Mouse (Mus musculus) embryo, embryonic 11 days (tissue): ENCODE results near the gene Il12a.
"Not testable (repeated sequence)": the region's sequence is repeated elsewhere in the genome, so short reads cannot be mapped to it uniquely, and the experiment has no call there.

Experiments used
- DNase-seq: peaks from one replicate; pipeline ENCODE4 v3.0.0-alpha.2; 2015

The Il12a gene

DNA sequence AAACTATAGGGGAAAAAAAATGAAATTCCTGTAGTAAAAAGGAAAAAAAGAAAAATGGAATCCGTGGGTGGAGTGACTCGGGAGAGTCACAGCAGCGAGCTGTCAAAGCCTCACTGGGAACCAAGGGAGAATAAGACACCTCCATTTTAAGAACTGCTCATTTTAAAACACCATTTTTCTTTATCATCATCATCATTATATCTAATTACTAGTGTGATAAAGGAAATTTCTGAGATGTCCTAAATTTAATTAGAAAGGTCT lies 53.0 kb downstream of the Il12a start:
- no peak for DNase-seq

- DNase-seq: peak; percentile 53
Observed at GRCm38 (mm10) chr3:68744162-68744561, 53.7 kb downstream of the Il12a start.

- DNase-seq: no peak
Observed at GRCm38 (mm10) chr3:68745033-68745432, 54.6 kb downstream of the Il12a start.

DNA sequence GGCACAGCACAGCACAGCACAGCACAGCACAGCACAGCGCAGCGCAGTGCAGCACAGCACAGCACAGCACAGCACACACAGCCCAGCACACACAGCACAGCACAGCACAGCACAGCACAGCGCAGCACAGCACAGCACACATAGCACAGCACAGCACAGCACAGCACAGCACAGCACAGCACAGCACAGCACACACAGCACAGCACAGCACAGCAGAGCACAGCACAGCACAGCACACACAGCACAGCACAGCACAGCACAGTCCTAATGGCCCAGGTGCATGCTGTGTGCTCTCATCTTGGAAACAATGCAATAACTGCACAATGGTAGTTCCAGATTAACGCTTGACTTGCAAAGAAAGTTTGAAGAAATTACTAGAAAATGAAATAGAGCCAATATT lies 55.8 kb downstream of the Il12a start:
- not testable (repeated sequence) for DNase-seq
